Mouse (Mus musculus): ENCODE data around the gene Styk1.

GRCm38 (mm10) chr6:131269599-131269998, 83.8 kb downstream of the Styk1 start:
- TF ChIP-seq CTCF (IDR thresholded peaks at IDR 0.05) (no peak), EP300 (IDR thresholded peaks at IDR 0.05) (no peak)

Measured in lung, postnatal 0 days (tissue).